ENCODE assay signal across 8 mouse cellular contexts in the genomic region with DNA sequence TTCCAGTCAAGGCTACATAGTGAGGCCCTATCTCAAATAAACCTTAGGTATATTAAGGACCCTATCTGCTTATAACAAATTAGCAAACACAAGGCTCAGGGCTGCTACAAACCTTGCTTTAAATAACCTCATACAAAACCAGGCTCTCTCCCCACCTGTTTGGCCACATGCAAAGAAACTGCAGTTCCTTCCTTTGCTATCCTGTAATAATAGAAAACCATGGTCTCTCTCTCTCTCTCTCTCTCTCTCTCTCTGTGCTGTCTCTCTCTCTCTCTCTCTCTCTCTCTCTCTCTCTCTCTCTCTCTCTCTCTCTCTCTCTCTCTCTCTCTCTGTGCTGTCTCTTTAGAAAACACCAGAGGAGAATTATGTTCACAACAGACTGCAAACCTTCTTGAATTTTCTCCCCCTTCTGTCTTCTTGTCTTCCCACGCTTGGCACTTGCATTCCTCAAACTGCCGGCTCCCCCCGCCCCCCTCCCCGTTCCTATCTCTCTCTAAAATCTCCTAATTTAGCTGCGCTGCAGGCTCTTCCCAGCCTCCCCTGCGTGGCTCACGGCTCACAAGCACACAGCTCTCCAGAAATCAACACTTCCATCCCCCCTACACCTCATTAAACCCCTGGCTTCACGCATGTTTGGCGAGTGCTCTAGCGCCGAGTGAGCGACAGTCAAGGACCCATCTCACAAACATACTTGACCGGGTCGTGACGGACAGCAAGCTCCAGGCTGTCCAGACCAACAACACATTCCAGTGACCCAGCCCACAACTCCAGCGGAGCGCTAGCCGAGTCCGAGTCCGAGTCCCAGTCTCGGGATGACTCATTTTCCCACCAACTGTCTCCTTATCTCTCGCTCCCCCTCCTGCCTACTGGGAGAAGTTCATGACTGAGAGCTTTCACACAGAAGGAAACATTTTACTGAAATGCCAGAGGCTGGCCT. TPM values are rescaled to one million over a fixed set of nuclear protein-coding genes. Genes with fewer than 3 reads are reported as not detected.
A peak's percentile ranks its signal among the peaks of the same experiment; 100 is the strongest.
DNase-seq lines count a peak whose midpoint lies in the region; ATAC-seq and TF ChIP-seq lines count a peak whose summit lies in the region.

No protein-coding gene starts in this region.

- no peak for TF ChIP-seq POLR2A in brain, embryonic 14.5 days (IDR thresholded peaks at IDR 0.05; ENCODE audit: borderline replicate concordance, extremely low read depth, insufficient read depth, insufficient read length, poor library complexity, severe bottlenecking)
- no peak for TF ChIP-seq POLR2A in liver, adult 2 months (IDR thresholded peaks at IDR 0.05; ENCODE audit: extremely low read depth, insufficient read depth, low read length)

- no peaks in the 10 kb centered on the region for H3K9me3 ChIP-seq in heart, embryonic 13.5 days
- no peaks in the 10 kb centered on the region for H3K9me3 ChIP-seq in kidney, postnatal 0 days (replicated peaks; ENCODE audit: low read length)
- H3K9me3 ChIP-seq in stomach, embryonic 14.5 days (ENCODE audit: control insufficient read depth, low read depth, low read length) = no peaks in the 10 kb centered on the region

- peak; percentile 7 for TF ChIP-seq CTCF in C2C12 (IDR thresholded peaks at IDR 0.05; ENCODE audit: control insufficient read depth, insufficient read depth, insufficient read length)
- peak; percentile 50; the same call in 1 of the 2 replicates for TF ChIP-seq CTCF in brain, embryonic 14.5 days (IDR thresholded peaks at IDR 0.05; ENCODE audit: borderline replicate concordance, extremely low read depth, insufficient read depth, insufficient read length)
- TF ChIP-seq CTCF in kidney, postnatal 0 days (IDR thresholded peaks at IDR 0.05; ENCODE audit: low read depth) = peak; percentile 74
- TF ChIP-seq CTCF in liver, adult 2 months (IDR thresholded peaks at IDR 0.05; ENCODE audit: low read depth, low read length) = peak; percentile 28; the same call in 1 of the 2 replicates

- H3K4me2 ChIP-seq in heart, embryonic 13.5 days = peak overlapping the region; percentile 86
- H3K4me2 ChIP-seq in kidney, postnatal 0 days (ENCODE audit: low read length) = peak overlapping the region; percentile 63
- peak overlapping the region; percentile 69 for H3K4me2 ChIP-seq in stomach, embryonic 14.5 days (replicated peaks; ENCODE audit: low read depth, low read length)

- H3K4me3 ChIP-seq in C2C12 (ENCODE audit: insufficient read depth, poor library complexity, severe bottlenecking) = peak overlapping the region; percentile 23
- peak overlapping the region; percentile 54 for H3K4me3 ChIP-seq in heart, embryonic 13.5 days
- peak overlapping the region; percentile 30 for H3K4me3 ChIP-seq in kidney, postnatal 0 days (replicated peaks; ENCODE audit: low read depth, low read length)
- peak overlapping the region; percentile 18 for H3K4me3 ChIP-seq in liver, adult 2 months (ENCODE audit: insufficient read depth, low read depth, low read length)
- peak overlapping the region; percentile 27 for H3K4me3 ChIP-seq in stomach, embryonic 14.5 days (ENCODE audit: low read depth, low read length)

- no peaks in the 10 kb centered on the region for H3K27me3 ChIP-seq in C2C12 (ENCODE audit: control insufficient read depth, insufficient read depth, insufficient read length)
- no peaks in the 10 kb centered on the region for H3K27me3 ChIP-seq in heart, embryonic 13.5 days (replicated peaks)
- no peaks in the 10 kb centered on the region for H3K27me3 ChIP-seq in kidney, postnatal 0 days (ENCODE audit: insufficient read depth, low read length)
- no peaks in the 10 kb centered on the region for H3K27me3 ChIP-seq in liver, adult 2 months (ENCODE audit: control insufficient read depth, insufficient read depth, low read length)
- H3K27me3 ChIP-seq in stomach, embryonic 14.5 days (ENCODE audit: control insufficient read depth, insufficient read depth, low read length) = no peaks in the 10 kb centered on the region

- peak overlapping the region; percentile 80 for H3K9ac ChIP-seq in heart, embryonic 13.5 days
- H3K9ac ChIP-seq in kidney, postnatal 0 days (ENCODE audit: low read depth, low read length) = 0 out of 2 replicates have a peak overlapping the region, but pooled peaks have one; percentile 24
- peak overlapping the region; percentile 3; the same call in 1 of the 2 replicates for H3K9ac ChIP-seq in liver, adult 2 months (ENCODE audit: low read depth, low read length)
- H3K9ac ChIP-seq in stomach, embryonic 14.5 days (replicated peaks; ENCODE audit: low read depth, low read length) = 0 out of 2 replicates have a peak overlapping the region, but pooled peaks have one; percentile 14

- no peaks in the 10 kb centered on the region for H3K79me2 ChIP-seq in C2C12 (ENCODE audit: control insufficient read depth, insufficient read depth)
- no peaks in the 10 kb centered on the region for H3K79me2 ChIP-seq in liver, adult 2 months (ENCODE audit: control insufficient read depth, insufficient read depth, low read length)

- under 1% methylated on average over 22 of the region's 22 CpGs for WGBS in heart, embryonic 13.5 days
- WGBS in kidney, postnatal 0 days = under 1% methylated on average over 21 of the region's 22 CpGs
- 9% methylated on average over 22 of the region's 22 CpGs for WGBS in liver, adult 2 months
- under 1% methylated on average over 22 of the region's 22 CpGs for WGBS in stomach, embryonic 14.5 days

- H3K36me3 ChIP-seq in C2C12 (ENCODE audit: control insufficient read depth, insufficient read depth) = no peaks in the 10 kb centered on the region
- no peaks in the 10 kb centered on the region for H3K36me3 ChIP-seq in heart, embryonic 13.5 days
- H3K36me3 ChIP-seq in kidney, postnatal 0 days (ENCODE audit: insufficient read depth, low read length) = no peaks in the 10 kb centered on the region
- no peaks in the 10 kb centered on the region for H3K36me3 ChIP-seq in liver, adult 2 months (ENCODE audit: control insufficient read depth, insufficient read depth, low read length)
- no peaks in the 10 kb centered on the region for H3K36me3 ChIP-seq in stomach, embryonic 14.5 days (ENCODE audit: control insufficient read depth, insufficient read depth, low read length)

- H3K27ac ChIP-seq in heart, embryonic 13.5 days (replicated peaks) = peak overlapping the region; percentile 78
- H3K27ac ChIP-seq in kidney, postnatal 0 days = peak overlapping the region; percentile 74
- no peak overlapping the region for H3K27ac ChIP-seq in liver, adult 2 months (replicated peaks; ENCODE audit: insufficient read depth, low read depth, low read length)
- peak overlapping the region; percentile 84 for H3K27ac ChIP-seq in stomach, embryonic 14.5 days (ENCODE audit: low read length)

- peaks cover 36% of the 10 kb centered on the region for H3K4me1 ChIP-seq in heart, embryonic 13.5 days
- peaks cover 14% of the 10 kb centered on the region for H3K4me1 ChIP-seq in kidney, postnatal 0 days (replicated peaks; ENCODE audit: insufficient read depth, low read length)
- H3K4me1 ChIP-seq in liver, adult 2 months (ENCODE audit: control insufficient read depth, insufficient read depth, low read length) = 0 out of 2 replicates have a peak, but pooled peaks cover 3% of the 10 kb centered on the region
- H3K4me1 ChIP-seq in stomach, embryonic 14.5 days (ENCODE audit: control insufficient read depth, insufficient read depth, low read length) = peaks cover 25% of the 10 kb centered on the region

- DNase-seq in brain, embryonic 14.5 days (ENCODE audit: low read depth) = peak; percentile 83
- peak; percentile 85 for DNase-seq in fibroblast of lung, adult 2 months (ENCODE audit: low read depth)
- DNase-seq in kidney, postnatal 0 days (ENCODE audit: low spot score) = peak; percentile 97
- peak; percentile 21 for DNase-seq in liver, adult 2 months (ENCODE audit: extremely low read depth, low read depth, low spot score)

- peak overlapping the region; percentile 14 for H3ac ChIP-seq in C2C12 (ENCODE audit: control insufficient read depth, insufficient read length, low read depth)

- no peaks in the 10 kb centered on the region for H3K79me3 ChIP-seq in C2C12 (ENCODE audit: low read depth)

- peak; percentile 70; the same call in 1 of the 2 replicates for ATAC-seq in heart, embryonic 13.5 days (ENCODE audit: extremely low read depth, insufficient number of reproducible peaks, low FRiP score, low TSS enrichment)
- peak; percentile 89 for ATAC-seq in kidney, postnatal 0 days (replicated peaks; ENCODE audit: low FRiP score, low read depth)
- ATAC-seq in monocyte, adult 5-6 weeks (replicated peaks; ENCODE audit: insufficient number of reproducible peaks, low FRiP score, low TSS enrichment, poor library complexity, severe bottlenecking) = peak; percentile 76
- peak; percentile 73; the same call in 1 of the 2 replicates for ATAC-seq in stomach, embryonic 14.5 days (ENCODE audit: insufficient number of reproducible peaks, insufficient read depth, low FRiP score, low read depth)

RNA-seq across cellular contexts. Expression of a gene that starts 7.7 kb away (rescaled TPM):
- polyA plus RNA-seq in C2C12 (2012; fragmentation: generic; extraction: Trizol) = 113 TPM
- polyA plus RNA-seq in brain, embryonic 14.5 days (2012; rRNA removed) = 91.9 and 105 TPM in 2 replicates
- 112 and 115 TPM in 2 replicates for polyA plus RNA-seq in heart, embryonic 13.5 days (2015; fragmentation: Nextera tagmentation; extraction: Ambion mirVana)
- 234 and 251 TPM in 2 replicates for polyA plus RNA-seq in kidney, postnatal 0 days (2015; fragmentation: Nextera tagmentation; extraction: Ambion mirVana)
- total RNA-seq in liver, adult 2 months (2014; rRNA removed) = 17.0 and 21.7 TPM in 2 replicates
- 25.2 and 25.3 TPM in 2 replicates for polyA plus RNA-seq in liver, adult 2 months (2012; rRNA removed)
- 62.5 to 83.1 TPM (median 79.3 TPM) in 3 replicates for total RNA-seq in monocyte, adult 5-6 weeks (2017)
- 218 and 229 TPM in 2 replicates for polyA plus RNA-seq in stomach, embryonic 14.5 days (2014; fragmentation: Nextera tagmentation; extraction: Ambion mirVana)

RNA-seq across cellular contexts. Expression of a gene that starts 18.5 kb away (rescaled TPM):
- 690 TPM for polyA plus RNA-seq in C2C12 (2012; fragmentation: generic; extraction: Trizol)
- 602 and 608 TPM in 2 replicates for polyA plus RNA-seq in brain, embryonic 14.5 days (2012; rRNA removed)
- polyA plus RNA-seq in heart, embryonic 13.5 days (2015; fragmentation: Nextera tagmentation; extraction: Ambion mirVana) = 1,196 and 1,415 TPM in 2 replicates
- 1,395 and 1,475 TPM in 2 replicates for polyA plus RNA-seq in kidney, postnatal 0 days (2015; fragmentation: Nextera tagmentation; extraction: Ambion mirVana)
- 13.1 and 24.1 TPM in 2 replicates for total RNA-seq in liver, adult 2 months (2014; rRNA removed)
- polyA plus RNA-seq in liver, adult 2 months (2012; rRNA removed) = 24.3 and 25.8 TPM in 2 replicates
- 110 to 176 TPM (median 141 TPM) in 3 replicates for total RNA-seq in monocyte, adult 5-6 weeks (2017)
- polyA plus RNA-seq in stomach, embryonic 14.5 days (2014; fragmentation: Nextera tagmentation; extraction: Ambion mirVana) = 1,629 and 1,647 TPM in 2 replicates

RNA-seq across cellular contexts. Expression of a gene that starts 21.7 kb away (rescaled TPM):
- 9.3 TPM for polyA plus RNA-seq in C2C12 (2012; fragmentation: generic; extraction: Trizol)
- 26.7 and 36.9 TPM in 2 replicates for polyA plus RNA-seq in brain, embryonic 14.5 days (2012; rRNA removed)
- 22.0 and 22.8 TPM in 2 replicates for polyA plus RNA-seq in heart, embryonic 13.5 days (2015; fragmentation: Nextera tagmentation; extraction: Ambion mirVana)
- polyA plus RNA-seq in kidney, postnatal 0 days (2015; fragmentation: Nextera tagmentation; extraction: Ambion mirVana) = 19.8 and 20.8 TPM in 2 replicates
- total RNA-seq in liver, adult 2 months (2014; rRNA removed) = 6.3 and 8.6 TPM in 2 replicates
- polyA plus RNA-seq in liver, adult 2 months (2012; rRNA removed) = 11.0 and 12.7 TPM in 2 replicates
- 4.9 to 7.6 TPM (median 5.8 TPM) in 3 replicates for total RNA-seq in monocyte, adult 5-6 weeks (2017)
- 36.0 and 37.0 TPM in 2 replicates for polyA plus RNA-seq in stomach, embryonic 14.5 days (2014; fragmentation: Nextera tagmentation; extraction: Ambion mirVana)

RNA-seq across cellular contexts. Expression of a gene that starts 21.8 kb away (rescaled TPM):
- polyA plus RNA-seq in C2C12 (2012; fragmentation: generic; extraction: Trizol) = 36.8 TPM
- polyA plus RNA-seq in brain, embryonic 14.5 days (2012; rRNA removed) = 25.6 and 30.3 TPM in 2 replicates
- polyA plus RNA-seq in heart, embryonic 13.5 days (2015; fragmentation: Nextera tagmentation; extraction: Ambion mirVana) = 40.2 and 42.4 TPM in 2 replicates
- 58.7 and 59.0 TPM in 2 replicates for polyA plus RNA-seq in kidney, postnatal 0 days (2015; fragmentation: Nextera tagmentation; extraction: Ambion mirVana)
- 12.9 and 14.5 TPM in 2 replicates for total RNA-seq in liver, adult 2 months (2014; rRNA removed)
- polyA plus RNA-seq in liver, adult 2 months (2012; rRNA removed) = 11.4 and 11.8 TPM in 2 replicates
- 16.4 to 23.1 TPM (median 22.2 TPM) in 3 replicates for total RNA-seq in monocyte, adult 5-6 weeks (2017)
- 61.3 and 63.8 TPM in 2 replicates for polyA plus RNA-seq in stomach, embryonic 14.5 days (2014; fragmentation: Nextera tagmentation; extraction: Ambion mirVana)

RNA-seq across cellular contexts. Expression of a gene that starts 29.5 kb away (rescaled TPM):
- polyA plus RNA-seq in C2C12 (2012; fragmentation: generic; extraction: Trizol) = 1,861 TPM
- polyA plus RNA-seq in brain, embryonic 14.5 days (2012; rRNA removed) = 1,091 and 1,648 TPM in 2 replicates
- polyA plus RNA-seq in heart, embryonic 13.5 days (2015; fragmentation: Nextera tagmentation; extraction: Ambion mirVana) = 1,395 and 1,520 TPM in 2 replicates
- 1,591 and 1,635 TPM in 2 replicates for polyA plus RNA-seq in kidney, postnatal 0 days (2015; fragmentation: Nextera tagmentation; extraction: Ambion mirVana)
- total RNA-seq in liver, adult 2 months (2014; rRNA removed) = 422 and 505 TPM in 2 replicates
- polyA plus RNA-seq in liver, adult 2 months (2012; rRNA removed) = 2,238 and 2,515 TPM in 2 replicates
- total RNA-seq in monocyte, adult 5-6 weeks (2017) = 55.6 to 79.0 TPM (median 64.1 TPM) in 3 replicates
- polyA plus RNA-seq in stomach, embryonic 14.5 days (2014; fragmentation: Nextera tagmentation; extraction: Ambion mirVana) = 898 and 932 TPM in 2 replicates

Comparison
In these comparisons a context has a peak if more than half of its experiments do, and no peak if none do; other contexts are left out.
1. CTCF ChIP-seq: peak in every context shown above with its lines; median percentile 74 in kidney, postnatal 0 days; 50 in brain, embryonic 14.5 days; 28 in liver, adult 2 months; 7 in C2C12.
2. DNase-seq: peak in every context shown above with its lines; median percentile 97 in kidney, postnatal 0 days; 85 in fibroblast of lung, adult 2 months; 83 in brain, embryonic 14.5 days; 21 in liver, adult 2 months.
3. H3K9ac ChIP-seq: peak in every context shown above with its lines; median percentile 80 in heart, embryonic 13.5 days; 24 in kidney, postnatal 0 days; 14 in stomach, embryonic 14.5 days; 3 in liver, adult 2 months.
4. RNA of a gene that starts 18.5 kb away (polyA plus RNA-seq): 1,629 to 1,647 TPM in stomach, embryonic 14.5 days, 1,395 to 1,475 TPM in kidney, postnatal 0 days, 1,196 to 1,415 TPM in heart, embryonic 13.5 days, 690 TPM in C2C12 (single experiment) and 602 to 608 TPM in brain, embryonic 14.5 days; 24.3 to 25.8 TPM in liver, adult 2 months; every median in the first group is over 10 times any median in the second.
5. Peak in every context shown above with its lines, with median percentiles within 50 percentile points of each other: H3K4me3 ChIP-seq, ATAC-seq and H3K4me2 ChIP-seq.